8 mouse cellular contexts compared by ENCODE assay signal in genomic region chr3:96696198-96696765, GRCm38 (mm10). TPM values are rescaled to one million over a fixed set of nuclear protein-coding genes. Genes with fewer than 3 reads are reported as not detected.
A peak's percentile ranks its signal among the peaks of the same experiment; 100 is the strongest.
DNase-seq lines count a peak whose midpoint lies in the region; ATAC-seq lines count a peak whose summit lies in the region.

Gene Pias3, plus strand, starts transcription at chr3:96696384.

- peak; percentile 80 for DNase-seq in MEL-GATA-1-ER (ENCODE audit: extremely low read depth, low read depth)
- DNase-seq in cerebellum, adult 18-20 months, result peak; percentile 53 to 64
- DNase-seq in layer of hippocampus, postnatal 10 days (ENCODE audit: low spot score in 2 of 2), result peak; percentile 53 to 73
- DNase-seq in lung, postnatal 25 days (ENCODE audit: low spot score), result peak; percentile 89
- peak; percentile 50 for DNase-seq in retina, adult 2 months (ENCODE audit: low read depth, low spot score)
- DNase-seq in thymus, postnatal 4 days, result peak; percentile 69

- peaks cover 11% of the 10 kb centered on the region for H3K4me1 ChIP-seq in forebrain, embryonic 16.5 days (replicated peaks; ENCODE audit: control insufficient read depth, insufficient read depth, low read length)

- peak within 1 kb of the TSS; percentile 90 for H3K9ac ChIP-seq in forebrain, embryonic 16.5 days (replicated peaks; ENCODE audit: low read depth, low read length)

- peak within 1 kb of the TSS; percentile 95 for H3K4me3 ChIP-seq in forebrain, embryonic 16.5 days (replicated peaks; ENCODE audit: low read length)

- 0 out of 2 replicates have a peak, but pooled peaks cover 2% of the 10 kb centered on the region for H3K27me3 ChIP-seq in forebrain, embryonic 16.5 days (replicated peaks; ENCODE audit: control insufficient read depth, insufficient read depth, low read length)

- ATAC-seq in forebrain, embryonic 16.5 days, result peak; percentile 63
- peak; percentile 76 to 78 for ATAC-seq in hematopoietic stem cell, adult 5-6 weeks (replicated peaks in 1 of 2; ENCODE audit: insufficient read depth in 1 of 2, low FRiP score in 2 of 2, low TSS enrichment in 1 of 2, low read depth in 1 of 2, poor library complexity in 2 of 2, severe bottlenecking in 2 of 2)

- H3K36me3 ChIP-seq in forebrain, embryonic 16.5 days (ENCODE audit: control insufficient read depth, insufficient read depth), result no peaks in the 10 kb centered on the region

- H3K9me3 ChIP-seq in forebrain, embryonic 16.5 days (ENCODE audit: control insufficient read depth, low read length), result no peaks in the 10 kb centered on the region

- peak within 1 kb of the TSS; percentile 69 for H3K4me2 ChIP-seq in forebrain, embryonic 16.5 days (ENCODE audit: low read length)

- H3K27ac ChIP-seq in forebrain, embryonic 16.5 days (ENCODE audit: low read length), result peak within 1 kb of the TSS; percentile 90

- WGBS in forebrain, embryonic 16.5 days, result under 1% methylated on average over 35 of the region's 35 CpGs

RNA-seq across cellular contexts. Expression of gene Pias3, which starts in this region (rescaled TPM):
- polyA plus RNA-seq in forebrain, embryonic 16.5 days (2015; fragmentation: Nextera tagmentation; extraction: Ambion mirVana), result 24.3 and 32.6 TPM in 2 replicates
- 13.1 and 19.0 TPM in 2 replicates for total RNA-seq in hematopoietic stem cell, adult 5-6 weeks (2017)
- total RNA-seq in layer of hippocampus, postnatal 10 days (2021), result 10 to 100 TPM; 25.6 to 31.7 TPM

Comparison
In these comparisons a context has a peak if more than half of its experiments do, and no peak if none do; other contexts are left out.
1. Peak in every context shown above with its lines: DNase-seq, ATAC-seq, H3K4me3 ChIP-seq and H3K27ac ChIP-seq.